16 mouse cellular contexts compared by ENCODE assay signal in the genomic region with DNA sequence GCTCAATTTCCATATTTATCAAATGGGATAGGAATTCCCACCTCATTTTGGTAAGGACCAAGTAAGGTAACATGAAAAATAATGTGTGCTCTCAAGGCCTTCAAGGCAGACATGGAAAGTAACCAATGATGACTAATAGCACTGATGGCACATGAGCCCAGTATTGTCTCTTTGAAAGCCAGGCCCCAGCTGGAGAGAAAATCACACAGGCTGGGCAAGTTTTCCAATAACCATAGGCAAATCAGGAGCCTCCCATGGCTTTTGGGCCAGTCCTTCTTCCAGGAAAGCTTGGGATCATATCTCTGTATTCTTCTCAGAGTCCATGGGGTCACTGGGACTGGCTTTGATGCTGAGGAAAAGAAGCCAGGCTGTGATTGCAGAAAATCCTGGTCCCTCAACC.
"Had no signal": no experiment of that assay in that cellular context is flagged by ENCODE, and none has a peak within 500 bp of the region (broad histone marks: within the 10 kb centered on the region; RNA-seq: fewer than 3 reads in every experiment).

No protein-coding gene starts in this region.

- H3K4me3 ChIP-seq: lung, embryonic 15.5 days; megakaryocyte, embryonic 14.5 days; midbrain, embryonic 13.5 days; midbrain, embryonic 15.5 days; neural tube, embryonic 12.5 days; stomach, embryonic 15.5 days had no signal

- H3K4me1 ChIP-seq: lung, embryonic 15.5 days; megakaryocyte, embryonic 14.5 days; neural tube, embryonic 12.5 days; stomach, embryonic 15.5 days had no signal

- DNase-seq: lung, postnatal 14 days; lung, postnatal 36 days; right cerebral cortex, postnatal 14 days; thymus, adult 2 months; thymus, postnatal 25 days; thymus, postnatal 4 days had no signal

- H3K36me3 ChIP-seq: lung, embryonic 15.5 days; midbrain, embryonic 13.5 days; midbrain, embryonic 15.5 days; neural tube, embryonic 12.5 days; stomach, embryonic 15.5 days had no signal

- H3K9ac ChIP-seq: lung, embryonic 15.5 days; midbrain, embryonic 13.5 days; midbrain, embryonic 15.5 days; neural tube, embryonic 12.5 days; stomach, embryonic 15.5 days had no signal

- H3K4me2 ChIP-seq: lung, embryonic 15.5 days; midbrain, embryonic 11.5 days; midbrain, embryonic 13.5 days; midbrain, embryonic 15.5 days; neural tube, embryonic 12.5 days; stomach, embryonic 15.5 days had no signal

- H3K9me3 ChIP-seq: lung, embryonic 15.5 days; midbrain, embryonic 15.5 days; neural tube, embryonic 12.5 days; stomach, embryonic 15.5 days had no signal

- ATAC-seq: lung, postnatal 0 days; midbrain, embryonic 13.5 days; midbrain, embryonic 15.5 days had no signal

- H3K27ac ChIP-seq: lung, embryonic 15.5 days; macrophage; midbrain, embryonic 13.5 days; midbrain, embryonic 15.5 days; neural tube, embryonic 12.5 days; stomach, embryonic 15.5 days; stomach, postnatal 0 days had no signal

- H3K27me3 ChIP-seq: lung, embryonic 15.5 days; midbrain, embryonic 13.5 days; midbrain, embryonic 15.5 days; neural tube, embryonic 12.5 days; stomach, embryonic 15.5 days had no signal
